Mouse (Mus musculus) heart, adult 18-20 months (tissue): ENCODE data around the gene Mecom. TPM values are rescaled to one million over a fixed set of nuclear protein-coding genes. Genes with fewer than 3 reads are reported as not detected.

Source experiments
- DNase-seq, 2 experiments: peaks; one replicate each; pipeline ENCODE4 v3.0.0; 2021 to 2022; ENCODE audit warnings: mixed read lengths in 1 of 2
- total RNA-seq, 2 experiments: library from RNA; stranded (reverse); gene quantifications; 2 replicates each; pipeline ENCODE4 v1.2.3; 2021

Gene Mecom
- total RNA-seq, 2 experiments from 2014 or later = 11.2 to 11.8 TPM

- DNase-seq = peak; percentile 33 to 71
Observed at GRCm38 (mm10) chr3:30514051-30514754, 33.6 kb downstream of the Mecom start.

- DNase-seq = no peak
Observed at GRCm38 (mm10) chr3:30513314-30513997, 34.4 kb downstream of the Mecom start.

- DNase-seq = no peak
Observed at GRCm38 (mm10) chr3:30512459-30513030, 35.3 kb downstream of the Mecom start.

GRCm38 (mm10) chr3:30511796-30512195 is 36.0 kb downstream of the Mecom start:
- DNase-seq = no peak

- DNase-seq = no peak
Observed at GRCm38 (mm10) chr3:30511062-30511640, 36.7 kb downstream of the Mecom start.

- no peak for DNase-seq
Observed at GRCm38 (mm10) chr3:30510646-30511045, 37.2 kb downstream of the Mecom start.

GRCm38 (mm10) chr3:30510105-30510504 is 37.7 kb downstream of the Mecom start:
- DNase-seq = no peak

- peak; percentile 68 to 81 for DNase-seq
Observed at GRCm38 (mm10) chr3:30508930-30509910, 38.6 kb downstream of the Mecom start.

- peak; percentile 89 to 91 for DNase-seq
Observed at GRCm38 (mm10) chr3:30508296-30508929, 39.4 kb downstream of the Mecom start.

- DNase-seq = peak; percentile 51 to 76
Observed at GRCm38 (mm10) chr3:30507576-30508295, 40.1 kb downstream of the Mecom start.

- DNase-seq = peak; percentile 69 to 81
Observed at GRCm38 (mm10) chr3:30507028-30507575, 40.7 kb downstream of the Mecom start.

- no peak for DNase-seq
Observed at GRCm38 (mm10) chr3:30506329-30507027, 41.3 kb downstream of the Mecom start.

GRCm38 (mm10) chr3:30505741-30506251 is 42.0 kb downstream of the Mecom start:
- DNase-seq = peak in 1 of 2 experiments; percentile 47

- DNase-seq = no peak
Observed at GRCm38 (mm10) chr3:30504561-30504960, 43.2 kb downstream of the Mecom start.

GRCm38 (mm10) chr3:30503821-30504220 is 44.0 kb downstream of the Mecom start:
- DNase-seq = no peak

- peak; percentile 36 to 53 for DNase-seq
Observed at GRCm38 (mm10) chr3:30498202-30498828, 49.5 kb downstream of the Mecom start.

- no peak for DNase-seq
Observed at GRCm38 (mm10) chr3:30494371-30494770, 53.4 kb downstream of the Mecom start.

GRCm38 (mm10) chr3:30488808-30489207 is 59.0 kb downstream of the Mecom start:
- no peak for DNase-seq

- DNase-seq = no peak
Observed at GRCm38 (mm10) chr3:30486422-30486821, 61.4 kb downstream of the Mecom start.
